Mouse (Mus musculus): ENCODE results near the gene Fto. TPM values are rescaled to one million over a fixed set of nuclear protein-coding genes. Genes with fewer than 3 reads are reported as not detected.
A peak's percentile ranks its signal among the peaks of the same experiment; 100 is the strongest.

Gene Fto
- polyA plus RNA-seq, 1 experiment from 2014 or later, result 176 TPM

GRCm38 (mm10) chr8:91669461-91670071 lies 356.2 kb downstream of the Fto start:
- Histone ChIP-seq H3K4me2 (0 out of 2 replicates have a peak overlapping the region, but pooled peaks have one; percentile 1), H3K36me3 (replicated peaks) (no peaks in the 10 kb centered on the region), H3K27me3 (replicated peaks) (peaks cover 2% of the 10 kb centered on the region; the same call in 1 of the 2 replicates), H3K4me1 (peaks cover 24% of the 10 kb centered on the region), H3K9me3 (no peaks in the 10 kb centered on the region), H3K27ac (peak overlapping the region; percentile 32; the same call in 1 of the 2 replicates), H3K9ac (no peak overlapping the region), H3K4me3 (no peak overlapping the region)
- WGBS, result 29% methylated on average over 16 of the region's 16 CpGs
- peak; percentile 53; the same call in 1 of the 2 replicates for ATAC-seq (replicated peaks)

GRCm38 (mm10) chr8:91676928-91677327 lies 363.6 kb downstream of the Fto start:
- Histone ChIP-seq H3K4me3 (no peak overlapping the region), H3K36me3 (replicated peaks) (no peaks in the 10 kb centered on the region), H3K4me2 (no peak overlapping the region), H3K27me3 (replicated peaks) (peaks cover 17% of the 10 kb centered on the region), H3K27ac (no peak overlapping the region), H3K9ac (no peak overlapping the region), H3K9me3 (no peaks in the 10 kb centered on the region), H3K4me1 (peaks cover 8% of the 10 kb centered on the region; the same call in 1 of the 2 replicates)
- 65% methylated on average over 3 of the region's 3 CpGs for WGBS
- no peak for ATAC-seq (replicated peaks)

- H3K9ac ChIP-seq, result no peak overlapping the region
- 32% methylated on average over 15 of the region's 15 CpGs for WGBS
These were observed 366.1 kb downstream of the Fto start for GRCm38 (mm10) chr8:91679451-91679850.

GRCm38 (mm10) chr8:91680125-91680524 lies 366.8 kb downstream of the Fto start:
- H3K9me3 ChIP-seq, result no peaks in the 10 kb centered on the region
- H3K9ac ChIP-seq, result no peak overlapping the region
- no peak overlapping the region for H3K4me2 ChIP-seq
- no peak for ATAC-seq (replicated peaks)
- H3K27me3 ChIP-seq (replicated peaks), result peaks cover 17% of the 10 kb centered on the region; the same call in 1 of the 2 replicates
- no peak overlapping the region for H3K4me3 ChIP-seq
- H3K27ac ChIP-seq, result no peak overlapping the region
- 68% methylated on average over 5 of the region's 5 CpGs for WGBS
- peaks cover 8% of the 10 kb centered on the region; the same call in 1 of the 2 replicates for H3K4me1 ChIP-seq
- H3K36me3 ChIP-seq (replicated peaks), result no peaks in the 10 kb centered on the region

More at GRCm38 (mm10) chr8:91679451-91679850, 366.1 kb downstream of the Fto start:
- peaks cover 8% of the 10 kb centered on the region; the same call in 1 of the 2 replicates for H3K4me1 ChIP-seq
- no peak for ATAC-seq (replicated peaks)
- no peaks in the 10 kb centered on the region for H3K9me3 ChIP-seq
- peaks cover 18% of the 10 kb centered on the region for H3K27me3 ChIP-seq (replicated peaks)
- no peaks in the 10 kb centered on the region for H3K36me3 ChIP-seq (replicated peaks)
- no peak overlapping the region for H3K27ac ChIP-seq
- no peak overlapping the region for H3K4me2 ChIP-seq
- no peak overlapping the region for H3K4me3 ChIP-seq

- Histone ChIP-seq H3K9ac (no peak overlapping the region), H3K36me3 (replicated peaks) (no peaks in the 10 kb centered on the region), H3K4me2 (no peak overlapping the region), H3K27me3 (replicated peaks) (peaks cover 17% of the 10 kb centered on the region; the same call in 1 of the 2 replicates), H3K9me3 (no peaks in the 10 kb centered on the region), H3K4me3 (no peak overlapping the region), H3K27ac (no peak overlapping the region), H3K4me1 (no peaks in the 10 kb centered on the region)
- WGBS, result 61% methylated on average over 6 of the region's 6 CpGs
- no peak for ATAC-seq (replicated peaks)
These were observed 371.4 kb downstream of the Fto start for GRCm38 (mm10) chr8:91684596-91685317.

GRCm38 (mm10) chr8:91685408-91685807 lies 372.1 kb downstream of the Fto start:
- H3K27ac ChIP-seq, result no peak overlapping the region
- H3K9me3 ChIP-seq, result no peaks in the 10 kb centered on the region
- H3K9ac ChIP-seq, result no peak overlapping the region
- H3K4me2 ChIP-seq, result no peak overlapping the region
- peaks cover 16% of the 10 kb centered on the region; the same call in 1 of the 2 replicates for H3K27me3 ChIP-seq (replicated peaks)
- ATAC-seq (replicated peaks), result no peak
- no peaks in the 10 kb centered on the region for H3K4me1 ChIP-seq
- 13% methylated on average over 3 of the region's 3 CpGs for WGBS
- no peaks in the 10 kb centered on the region for H3K36me3 ChIP-seq (replicated peaks)
- no peak overlapping the region for H3K4me3 ChIP-seq

- 33% methylated on average over 15 of the region's 15 CpGs for WGBS
- no peak overlapping the region for H3K27ac ChIP-seq
- H3K27me3 ChIP-seq (replicated peaks), result no peaks in the 10 kb centered on the region
- H3K9me3 ChIP-seq, result no peaks in the 10 kb centered on the region
- no peak for ATAC-seq (replicated peaks)
- H3K36me3 ChIP-seq (replicated peaks), result no peaks in the 10 kb centered on the region
- no peak overlapping the region for H3K4me3 ChIP-seq
- no peak overlapping the region for H3K4me2 ChIP-seq
- H3K9ac ChIP-seq, result no peak overlapping the region
- H3K4me1 ChIP-seq, result no peaks in the 10 kb centered on the region
These were observed 378.9 kb downstream of the Fto start for GRCm38 (mm10) chr8:91692056-91692721.

- Histone ChIP-seq H3K4me2 (no peak overlapping the region), H3K9ac (no peak overlapping the region), H3K4me3 (no peak overlapping the region), H3K4me1 (peaks cover 26% of the 10 kb centered on the region), H3K27ac (no peak overlapping the region), H3K27me3 (replicated peaks) (no peaks in the 10 kb centered on the region; the same call in 1 of the 2 replicates), H3K36me3 (replicated peaks) (no peaks in the 10 kb centered on the region), H3K9me3 (no peaks in the 10 kb centered on the region)
- 75% methylated on average over 5 of the region's 5 CpGs for WGBS
- ATAC-seq (replicated peaks), result no peak
These were observed 393.2 kb downstream of the Fto start for GRCm38 (mm10) chr8:91706533-91706932.

GRCm38 (mm10) chr8:91708661-91709060 lies 395.3 kb downstream of the Fto start:
- no peak overlapping the region for H3K27ac ChIP-seq
- peaks cover 47% of the 10 kb centered on the region for H3K4me1 ChIP-seq
- H3K36me3 ChIP-seq (replicated peaks), result no peaks in the 10 kb centered on the region
- no peak overlapping the region for H3K4me3 ChIP-seq
- H3K9ac ChIP-seq, result no peak overlapping the region
- 19% methylated on average over 7 of the region's 7 CpGs for WGBS
- no peaks in the 10 kb centered on the region for H3K9me3 ChIP-seq
- H3K27me3 ChIP-seq (replicated peaks), result no peaks in the 10 kb centered on the region; the same call in 1 of the 2 replicates
- H3K4me2 ChIP-seq, result no peak overlapping the region
- ATAC-seq (replicated peaks), result no peak

- Histone ChIP-seq H3K4me1 (peaks cover 54% of the 10 kb centered on the region), H3K4me3 (no peak overlapping the region), H3K36me3 (replicated peaks) (no peaks in the 10 kb centered on the region), H3K27me3 (replicated peaks) (no peaks in the 10 kb centered on the region; the same call in 1 of the 2 replicates), H3K27ac (no peak overlapping the region), H3K4me2 (no peak overlapping the region), H3K9ac (no peak overlapping the region), H3K9me3 (no peaks in the 10 kb centered on the region)
- 27% methylated on average over 7 of the region's 7 CpGs for WGBS
- no peak for ATAC-seq (replicated peaks)
These were observed 396.4 kb downstream of the Fto start for GRCm38 (mm10) chr8:91709768-91710167.

- peaks cover 63% of the 10 kb centered on the region for H3K4me1 ChIP-seq
- no peaks in the 10 kb centered on the region for H3K36me3 ChIP-seq (replicated peaks)
- H3K27me3 ChIP-seq (replicated peaks), result no peaks in the 10 kb centered on the region
- WGBS, result 32% methylated on average over 6 of the region's 6 CpGs
- no peak overlapping the region for H3K4me2 ChIP-seq
- H3K4me3 ChIP-seq, result no peak overlapping the region
- H3K9me3 ChIP-seq, result no peaks in the 10 kb centered on the region
- no peak overlapping the region for H3K9ac ChIP-seq
- no peak for ATAC-seq (replicated peaks)
- no peak overlapping the region for H3K27ac ChIP-seq
These were observed 397.9 kb downstream of the Fto start for GRCm38 (mm10) chr8:91711202-91711601.

GRCm38 (mm10) chr8:91711981-91712598 lies 398.8 kb downstream of the Fto start:
- Histone ChIP-seq H3K36me3 (replicated peaks) (no peaks in the 10 kb centered on the region), H3K27ac (0 out of 2 replicates have a peak overlapping the region, but pooled peaks have one; percentile 26), H3K9me3 (no peaks in the 10 kb centered on the region), H3K4me3 (no peak overlapping the region), H3K9ac (no peak overlapping the region), H3K4me1 (peaks cover 65% of the 10 kb centered on the region), H3K27me3 (replicated peaks) (no peaks in the 10 kb centered on the region), H3K4me2 (0 out of 2 replicates have a peak overlapping the region, but pooled peaks have one; percentile 56)
- 17% methylated on average over 6 of the region's 6 CpGs for WGBS
- no peak for ATAC-seq (replicated peaks)

Measured in midbrain, embryonic 15.5 days (tissue).